In genomic region chr2:4918860-4919739, GRCm38 (mm10) we compare ENCODE assay signal across 8 mouse cellular contexts. TPM values are rescaled to one million over a fixed set of nuclear protein-coding genes. Genes with fewer than 3 reads are reported as not detected.
DNase-seq lines count a peak whose midpoint lies in the region; ATAC-seq lines count a peak whose summit lies in the region.

Phyh (plus strand) TSS chr2:4919019.

- ATAC-seq in CD4-positive, CD25-positive, alpha-beta regulatory T cell, adult 4 months, result peak; percentile 90
- ATAC-seq in forebrain, embryonic 11.5 days (replicated peaks; ENCODE audit: low FRiP score), result peak; percentile 95
- ATAC-seq in heart, embryonic 15.5 days (replicated peaks; ENCODE audit: insufficient number of reproducible peaks, insufficient read depth, low FRiP score, low read depth), result peak; percentile 99
- ATAC-seq in liver, embryonic 12.5 days, result peak; percentile 93

- H3K4me3 ChIP-seq in forebrain, embryonic 11.5 days (ENCODE audit: low read depth, low read length), result peak within 1 kb of the TSS; percentile 49
- peak within 1 kb of the TSS; percentile 76 for H3K4me3 ChIP-seq in heart, embryonic 15.5 days
- peak within 1 kb of the TSS; percentile 69 for H3K4me3 ChIP-seq in liver, embryonic 12.5 days

- H3K4me2 ChIP-seq in forebrain, embryonic 11.5 days (ENCODE audit: low read depth, low read length, severe bottlenecking), result peak within 1 kb of the TSS; percentile 88
- peak within 1 kb of the TSS; percentile 89 for H3K4me2 ChIP-seq in heart, embryonic 15.5 days
- peak within 1 kb of the TSS; percentile 94 for H3K4me2 ChIP-seq in liver, embryonic 12.5 days

- no peaks in the 10 kb centered on the region for H3K9me3 ChIP-seq in forebrain, embryonic 11.5 days (ENCODE audit: control insufficient read depth, low read length)
- no peaks in the 10 kb centered on the region for H3K9me3 ChIP-seq in heart, embryonic 15.5 days (replicated peaks)
- H3K9me3 ChIP-seq in liver, embryonic 12.5 days (replicated peaks), result no peaks in the 10 kb centered on the region

- H3K27me3 ChIP-seq in forebrain, embryonic 11.5 days (ENCODE audit: control insufficient read depth, insufficient read depth, low read length), result no peaks in the 10 kb centered on the region
- no peaks in the 10 kb centered on the region for H3K27me3 ChIP-seq in heart, embryonic 15.5 days
- no peaks in the 10 kb centered on the region for H3K27me3 ChIP-seq in liver, embryonic 12.5 days (replicated peaks)
- H3K27me3 ChIP-seq in splenic B cell, adult 2 months (ENCODE audit: control insufficient read depth, insufficient read depth, low read length, poor library complexity, severe bottlenecking), result no peaks in the 10 kb centered on the region

- no peaks in the 10 kb centered on the region for H3K36me3 ChIP-seq in forebrain, embryonic 11.5 days (ENCODE audit: control insufficient read depth, insufficient read depth, low read length)
- H3K36me3 ChIP-seq in heart, embryonic 15.5 days, result peaks cover 2% of the 10 kb centered on the region; the same call in 1 of the 2 replicates
- H3K36me3 ChIP-seq in liver, embryonic 12.5 days, result 0 out of 2 replicates have a peak, but pooled peaks cover under 1% of the 10 kb centered on the region
- H3K36me3 ChIP-seq in splenic B cell, adult 2 months (ENCODE audit: control insufficient read depth, insufficient read depth, low read length, poor library complexity, severe bottlenecking), result 0 out of 2 replicates have a peak, but pooled peaks cover 2% of the 10 kb centered on the region

- DNase-seq in c-Kit-positive CD71-positive TER-119-negative erythroid progenitor cells, embryonic 14.5 days (ENCODE audit: low read depth), result peak; percentile 79
- peak; percentile 89 for DNase-seq in forebrain, embryonic 11.5 days (ENCODE audit: low spot score)
- DNase-seq in kidney, postnatal 14 days, result peak; percentile 93
- peak; percentile 84 for DNase-seq in naive thymus-derived CD4-positive, alpha-beta T cell, adult 2 months (ENCODE audit: low read depth)
- peak; percentile 78 for DNase-seq in splenic B cell, adult 2 months (ENCODE audit: low read depth, low spot score)

- 9% methylated on average over 34 of the region's 35 CpGs for WGBS in forebrain, embryonic 11.5 days
- WGBS in heart, embryonic 15.5 days, result 6% methylated on average over 35 of the region's 35 CpGs
- WGBS in liver, embryonic 12.5 days (ENCODE audit: insufficient replicate concordance), result 5% methylated on average over 35 of the region's 35 CpGs

- no peaks in the 10 kb centered on the region for H3K4me1 ChIP-seq in forebrain, embryonic 11.5 days (replicated peaks; ENCODE audit: control insufficient read depth, insufficient read depth, low read length)
- H3K4me1 ChIP-seq in heart, embryonic 15.5 days (replicated peaks), result peaks cover 11% of the 10 kb centered on the region
- H3K4me1 ChIP-seq in liver, embryonic 12.5 days, result peaks cover 29% of the 10 kb centered on the region

- peak within 1 kb of the TSS; percentile 15; the same call in 1 of the 2 replicates for H3K27ac ChIP-seq in forebrain, embryonic 11.5 days (ENCODE audit: low read depth, low read length)
- H3K27ac ChIP-seq in heart, embryonic 15.5 days, result peak within 1 kb of the TSS; percentile 84
- peak within 1 kb of the TSS; percentile 33; the same call in 1 of the 2 replicates for H3K27ac ChIP-seq in liver, embryonic 12.5 days

- peak within 1 kb of the TSS; percentile 78 for H3K9ac ChIP-seq in forebrain, embryonic 11.5 days (ENCODE audit: low read length)
- H3K9ac ChIP-seq in heart, embryonic 15.5 days, result peak within 1 kb of the TSS; percentile 83
- H3K9ac ChIP-seq in liver, embryonic 12.5 days, result peak within 1 kb of the TSS; percentile 69

RNA-seq across cellular contexts. Expression of gene Phyh, which starts in this region (rescaled TPM):
- 10 to 100 TPM; 90.7 to 95.2 TPM for polyA plus RNA-seq in CD4-positive, CD25-positive, alpha-beta regulatory T cell, adult 4 months (2017; shearing (Covaris generic))
- 44.7 and 48.9 TPM in 2 replicates for polyA plus RNA-seq in forebrain, embryonic 11.5 days (2014; fragmentation: Nextera tagmentation; extraction: Ambion mirVana)
- polyA plus RNA-seq in heart, embryonic 15.5 days (2015; fragmentation: Nextera tagmentation; extraction: Ambion mirVana), result 170 and 225 TPM in 2 replicates
- 38.7 and 39.2 TPM in 2 replicates for polyA plus RNA-seq in liver, embryonic 12.5 days (2016; fragmentation: Nextera tagmentation; extraction: Ambion mirVana)

Comparison
In these comparisons a context has a peak if more than half of its experiments do, and no peak if none do; other contexts are left out.
1. Peak in every context shown above with its lines: DNase-seq, ATAC-seq, H3K4me3 ChIP-seq and H3K27ac ChIP-seq.
2. H3K27ac ChIP-seq: peak in every context shown above with its lines; median percentile 84 in heart, embryonic 15.5 days; 33 in liver, embryonic 12.5 days; 15 in forebrain, embryonic 11.5 days.